Mouse (Mus musculus): ENCODE measurements around the gene Echdc3.

The Echdc3 gene

GRCm38 (mm10) chr2:6212724-6213511, at the start of gene Echdc3:
Gene Echdc3 (minus strand): TSS chr2:6213033.
- peak; percentile 59 to 60 for DNase-seq

- DNase-seq = no peak
Measured at GRCm38 (mm10) chr2:6261718-6262117, 48.9 kb upstream of the Echdc3 start.

GRCm38 (mm10) chr2:6261201-6261672, 48.4 kb upstream of the Echdc3 start:
- DNase-seq = no peak

GRCm38 (mm10) chr2:6260661-6261060, 47.8 kb upstream of the Echdc3 start:
- DNase-seq = no peak

DNA sequence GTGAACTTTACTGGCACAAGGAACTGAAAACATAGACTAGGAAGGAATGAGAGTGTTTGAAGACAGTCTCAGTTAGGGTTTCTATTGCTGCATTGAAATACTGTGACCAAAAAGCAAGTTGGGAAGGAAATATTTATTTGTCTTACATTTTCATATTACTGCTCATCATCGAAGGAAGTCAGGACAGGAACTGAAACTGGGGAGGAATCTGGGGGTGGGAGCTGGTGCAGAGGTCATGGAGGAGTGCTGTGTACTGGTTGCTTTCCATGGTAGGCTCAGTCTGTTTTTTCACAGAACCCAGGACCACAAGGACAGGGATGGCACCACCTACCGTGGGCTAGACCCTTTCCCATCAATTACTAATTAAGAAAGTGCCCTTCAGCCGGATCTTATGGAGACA, 46.3 kb upstream of the Echdc3 start:
- DNase-seq = peak; percentile 59 to 69

GRCm38 (mm10) chr2:6258026-6258425, 45.2 kb upstream of the Echdc3 start:
- no peak for DNase-seq

DNA sequence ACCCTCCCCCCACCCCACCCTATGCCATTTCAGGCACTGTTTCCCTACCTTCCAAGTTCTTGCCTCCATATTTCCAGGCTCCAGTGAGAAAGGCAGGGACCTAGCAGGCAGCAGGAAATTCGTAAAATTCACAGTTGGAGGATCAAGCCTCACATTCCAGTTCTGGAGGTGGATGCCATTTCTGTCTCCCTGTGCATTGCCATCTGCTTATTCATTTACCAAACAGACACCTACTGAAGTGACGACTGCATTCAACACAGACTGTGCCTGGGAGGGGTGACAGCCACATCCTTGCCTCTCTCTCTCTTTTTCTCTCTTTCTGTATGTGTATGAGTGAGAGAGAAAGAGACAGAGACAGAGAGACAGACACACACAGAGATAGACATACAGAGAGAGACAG, 44.3 kb upstream of the Echdc3 start:
- DNase-seq = no peak

GRCm38 (mm10) chr2:6255989-6256841, 43.4 kb upstream of the Echdc3 start:
- peak; percentile 82 to 86 for DNase-seq

DNA sequence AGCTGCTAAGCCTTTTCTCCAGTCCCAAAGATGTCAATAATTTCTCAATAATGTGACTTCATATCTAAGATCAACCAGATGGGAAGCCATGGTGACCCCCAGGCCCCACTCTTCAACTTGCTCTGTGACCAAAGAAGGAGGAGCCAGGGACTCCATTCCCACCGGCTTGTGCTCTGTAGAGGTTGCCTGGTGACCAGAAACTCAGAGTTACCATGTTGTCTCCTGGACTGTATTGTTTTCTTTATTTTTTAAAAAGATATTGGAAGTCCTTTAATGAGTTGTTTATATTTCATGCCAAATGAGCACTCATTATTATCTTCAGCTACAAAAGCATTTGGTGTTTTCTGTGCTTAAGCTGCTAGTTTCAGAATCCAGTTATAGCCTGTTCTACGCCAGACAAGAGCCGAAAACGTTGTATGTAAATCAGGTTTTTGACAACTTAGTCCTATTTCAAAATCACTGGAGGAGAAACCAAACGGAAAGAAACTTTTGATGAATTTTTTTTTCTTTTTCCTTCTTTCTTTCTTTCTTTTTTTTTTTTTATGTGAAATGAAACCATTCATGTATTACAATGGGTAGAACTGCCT, 42.7 kb upstream of the Echdc3 start:
- DNase-seq = peak; percentile 25 to 36

- DNase-seq = no peak
Measured at GRCm38 (mm10) chr2:6252491-6252890, 39.7 kb upstream of the Echdc3 start.

DNA sequence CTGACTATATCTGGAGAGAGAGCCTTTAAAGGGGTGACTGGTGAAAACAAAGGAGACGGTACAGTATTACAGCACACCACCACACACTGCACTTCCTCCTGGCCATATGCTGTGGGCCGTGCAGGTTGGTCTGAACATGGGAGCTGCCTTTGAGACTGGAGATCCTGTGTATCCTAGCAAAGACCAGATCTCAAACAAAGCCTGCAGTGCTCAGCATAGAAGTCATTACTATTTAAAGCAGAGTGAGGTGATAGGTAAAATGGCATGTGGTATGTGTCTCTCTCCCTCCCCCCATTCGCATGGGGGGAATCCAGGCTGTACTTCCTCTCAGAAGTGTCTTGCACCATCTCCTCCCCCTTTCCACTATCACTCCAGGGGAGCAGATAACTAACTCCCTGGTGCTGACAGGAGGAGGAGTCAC, 38.3 kb upstream of the Echdc3 start:
- DNase-seq = peak; percentile 39 to 48

DNA sequence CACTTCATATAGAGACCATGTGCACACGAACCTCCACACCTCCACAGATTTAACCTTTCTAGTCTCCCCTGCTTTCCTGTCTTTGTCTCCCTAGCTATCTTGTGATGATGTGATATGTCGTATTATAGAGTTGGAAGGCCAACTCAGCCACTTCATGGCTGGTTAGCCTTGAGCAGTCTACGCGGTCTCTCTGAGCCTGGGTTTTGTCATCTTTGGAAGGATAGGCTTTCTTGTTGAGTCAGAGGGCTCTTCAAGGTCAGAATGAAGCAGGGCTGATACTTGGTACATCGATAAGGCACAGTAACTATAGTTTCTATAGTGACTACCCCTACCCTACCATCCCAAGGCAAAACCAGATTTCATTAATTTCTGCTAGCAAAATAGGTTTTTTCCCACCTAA, 28.6 kb upstream of the Echdc3 start:
- no peak for DNase-seq

DNA sequence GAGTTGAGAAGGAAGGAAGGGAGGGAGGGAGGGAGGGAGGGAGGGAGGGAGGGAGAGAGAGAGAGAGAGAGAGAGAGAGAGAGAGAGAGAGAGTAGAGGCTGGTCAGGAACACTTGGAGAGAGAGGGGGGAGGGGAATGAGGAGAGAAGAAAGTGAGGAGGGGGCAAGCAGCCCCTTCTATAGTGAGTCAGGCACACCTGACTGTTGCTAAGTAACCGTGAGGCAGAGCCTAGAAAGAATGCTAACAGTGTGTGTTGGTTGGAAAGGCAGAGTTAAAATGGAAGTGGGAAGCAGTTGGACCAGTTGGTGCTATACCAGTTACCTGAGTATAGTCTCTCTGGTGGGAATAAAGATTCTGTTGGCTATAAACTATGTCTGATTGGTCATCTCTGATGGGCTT, 27.2 kb upstream of the Echdc3 start:
- DNase-seq = no peak

DNA sequence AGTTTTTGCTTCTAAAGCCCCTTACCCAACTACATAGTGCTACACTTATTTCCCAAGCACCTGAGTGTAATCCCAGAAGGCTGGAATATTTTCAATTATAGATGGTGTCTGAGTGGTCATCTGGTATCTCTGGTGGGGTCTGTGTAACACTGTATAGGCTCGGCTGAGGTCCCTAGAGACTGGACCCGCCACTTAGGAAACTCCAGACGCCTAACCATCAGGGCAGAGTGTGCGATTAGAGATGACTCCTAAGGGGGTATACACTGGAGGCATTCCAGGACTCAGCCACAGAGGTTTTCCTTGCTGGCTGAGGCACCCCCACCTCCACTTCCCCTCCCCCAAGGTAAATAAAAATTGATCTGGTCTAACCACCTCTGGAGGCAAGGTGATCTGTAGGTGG, 26.5 kb upstream of the Echdc3 start:
- DNase-seq = no peak

DNA sequence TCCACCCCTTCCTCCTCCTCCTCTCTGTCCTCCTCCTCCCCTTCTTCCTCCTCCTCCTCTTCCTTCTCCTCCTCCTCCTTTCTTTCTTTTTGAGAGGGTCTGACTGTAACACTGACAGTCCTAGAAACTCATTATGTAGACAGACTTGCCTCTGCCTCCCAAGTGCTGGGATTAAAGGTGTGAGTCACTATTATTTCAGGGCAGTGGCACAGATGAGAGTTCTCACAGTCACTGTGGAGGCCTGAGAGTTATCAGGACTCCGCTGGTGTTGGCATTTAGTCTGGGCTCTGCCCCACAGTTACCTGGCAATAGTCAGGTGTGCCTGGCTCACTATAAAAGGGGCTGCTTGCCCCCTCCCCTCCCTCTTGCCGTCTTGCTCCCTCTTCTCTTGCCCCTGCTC, 25.8 kb upstream of the Echdc3 start:
- DNase-seq = no peak

DNA sequence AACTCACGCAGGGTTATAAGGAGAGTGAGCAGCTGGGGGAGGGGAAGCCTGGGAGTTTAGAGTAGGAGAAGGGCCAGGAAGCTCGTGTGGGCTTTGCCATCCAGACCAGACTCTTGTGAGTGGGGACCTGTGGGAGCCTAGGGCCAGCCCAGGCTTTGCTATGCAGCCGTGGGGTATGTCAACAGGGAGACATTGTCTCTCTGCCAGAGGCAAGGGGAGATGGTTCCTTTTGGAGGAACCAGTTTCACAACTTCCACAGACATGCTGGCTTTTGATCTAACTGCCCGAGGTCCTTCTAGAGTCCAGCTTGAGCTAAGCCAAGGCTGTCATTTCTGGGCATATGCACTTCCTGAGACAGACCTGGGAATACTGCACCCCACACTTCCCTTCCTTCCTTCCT, 25.4 kb upstream of the Echdc3 start:
- DNase-seq = no peak

GRCm38 (mm10) chr2:6233353-6233752, 20.5 kb upstream of the Echdc3 start:
- no peak for DNase-seq

DNA sequence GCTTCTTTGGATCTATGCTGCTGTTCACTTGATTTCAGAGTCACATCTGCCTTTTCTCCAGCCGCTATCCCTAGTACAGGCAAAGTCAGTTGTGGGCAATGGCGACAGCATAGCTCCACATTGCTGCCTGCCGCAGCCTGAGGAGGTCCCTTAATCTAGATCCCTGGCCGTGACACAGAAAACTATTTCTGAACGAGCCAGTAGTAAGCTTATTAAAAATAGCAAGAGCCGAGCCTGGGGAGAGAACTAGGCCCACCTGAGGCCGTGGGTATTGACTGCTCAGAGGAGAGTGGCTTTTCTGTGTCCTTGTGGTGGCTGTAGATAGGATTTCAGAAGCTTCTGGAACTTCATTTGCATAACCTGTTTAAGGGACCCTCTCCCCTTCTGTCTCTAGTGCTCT, 19.9 kb upstream of the Echdc3 start:
- no peak for DNase-seq

DNA sequence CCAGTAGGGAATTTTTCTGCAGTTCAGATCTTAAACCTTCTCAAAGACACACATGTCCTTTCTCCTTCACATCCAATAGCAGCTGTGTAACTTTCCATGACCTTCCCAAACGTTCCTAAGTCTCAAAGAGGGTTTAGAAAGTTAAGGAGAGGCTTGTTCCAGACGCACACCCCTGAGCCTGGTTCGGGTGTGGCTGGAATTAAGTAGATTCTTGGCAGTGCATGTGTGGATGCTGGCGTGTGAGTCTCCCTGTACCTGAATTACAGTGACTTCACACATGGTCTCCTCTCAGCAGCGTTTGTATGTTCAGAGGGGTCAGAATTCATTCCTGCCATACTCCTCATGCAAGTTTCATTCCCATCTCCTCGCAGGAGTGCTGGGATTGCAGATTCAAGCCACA, 18.0 kb upstream of the Echdc3 start:
- DNase-seq = no peak

- DNase-seq = no peak
Measured at GRCm38 (mm10) chr2:6229597-6230290, 16.9 kb upstream of the Echdc3 start.

DNA sequence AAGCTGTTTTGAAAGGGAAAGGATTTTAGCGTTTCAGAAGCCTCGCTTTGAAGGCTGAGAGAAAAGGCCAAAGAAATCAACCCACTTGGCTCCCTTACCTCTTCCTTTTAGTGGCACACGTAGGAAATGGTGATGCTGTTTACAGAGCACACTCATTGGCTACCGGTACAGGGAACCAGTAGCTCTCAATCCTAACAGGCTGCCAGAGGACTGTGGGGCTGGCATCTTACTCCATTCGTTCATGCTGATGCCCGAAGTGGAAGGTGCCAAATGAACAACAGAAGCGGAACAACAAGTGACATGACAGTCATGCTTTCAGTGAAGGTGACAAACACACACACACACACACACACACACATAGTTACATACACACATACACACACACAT, 14.2 kb upstream of the Echdc3 start:
- no peak for DNase-seq

DNA sequence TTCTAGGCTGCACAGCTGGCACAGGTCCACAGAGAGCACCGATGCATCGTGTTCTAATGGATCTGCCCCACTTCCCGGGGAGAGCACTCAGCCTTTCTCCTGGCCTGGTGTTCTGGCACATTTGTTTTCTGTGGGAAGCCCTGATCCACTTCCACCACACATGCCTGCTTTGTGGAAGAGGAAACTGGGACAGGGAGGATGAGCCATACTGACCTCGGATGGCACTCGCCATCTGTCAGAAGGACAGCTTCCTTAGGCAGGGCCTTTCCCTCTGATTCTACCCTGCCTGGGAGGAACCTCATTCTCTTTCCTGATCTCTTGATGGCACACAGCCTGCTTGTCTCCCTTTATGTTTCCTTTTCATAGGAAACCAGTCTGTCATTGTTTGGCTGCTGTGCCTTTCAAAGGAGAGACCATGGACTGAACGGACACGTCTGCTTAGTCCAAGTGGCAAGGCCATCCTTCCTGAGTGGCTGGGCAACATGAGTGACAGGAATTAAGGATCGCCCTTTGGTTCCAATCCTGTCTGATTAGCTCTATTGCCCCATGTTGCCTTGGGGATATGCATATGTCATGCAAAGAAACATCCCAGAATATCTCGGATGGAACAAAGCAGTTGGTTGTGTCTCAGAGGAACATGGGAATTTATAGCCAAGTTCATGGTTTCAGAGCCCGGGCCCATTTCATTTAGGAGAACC, 13.7 kb upstream of the Echdc3 start:
- no peak for DNase-seq
